Mouse (Mus musculus) gastrocnemius, postnatal 25 days (tissue): ENCODE results near the gene Slc4a4. TPM values are rescaled to one million over a fixed set of nuclear protein-coding genes. Genes with fewer than 3 reads are reported as not detected.

ENCODE experiments used
- DNase-seq: peaks from one replicate; pipeline ENCODE4 v3.0.0; 2022
- total RNA-seq, 2 experiments: library from RNA; stranded (reverse); gene quantifications; 1 replicate in 1 of 2; 2 replicates in 1 of 2; pipeline ENCODE4 v1.2.3; 2021

The Slc4a4 gene
- total RNA-seq, 2 experiments from 2014 or later = 9.7 to 12.3 TPM

GRCm38 (mm10) chr5:88916501-88916971, 29.9 kb downstream of the Slc4a4 start:
- DNase-seq = no peak

- no peak for DNase-seq
These were observed 30.6 kb downstream of the Slc4a4 start for GRCm38 (mm10) chr5:88917221-88917620.

GRCm38 (mm10) chr5:88917630-88918029, 31.0 kb downstream of the Slc4a4 start:
- no peak for DNase-seq

- DNase-seq = no peak
These were observed 31.9 kb downstream of the Slc4a4 start for GRCm38 (mm10) chr5:88918538-88918937.

- DNase-seq = no peak
These were observed 39.0 kb downstream of the Slc4a4 start for GRCm38 (mm10) chr5:88925576-88925975.

- no peak for DNase-seq
These were observed 41.7 kb downstream of the Slc4a4 start for GRCm38 (mm10) chr5:88928201-88928916.

GRCm38 (mm10) chr5:88929392-88930094, 42.9 kb downstream of the Slc4a4 start:
- DNase-seq = peak; percentile 87

- no peak for DNase-seq
These were observed 43.5 kb downstream of the Slc4a4 start for GRCm38 (mm10) chr5:88930129-88930528.

GRCm38 (mm10) chr5:88930611-88931010, 44.0 kb downstream of the Slc4a4 start:
- no peak for DNase-seq

- DNase-seq = no peak
These were observed 44.6 kb downstream of the Slc4a4 start for GRCm38 (mm10) chr5:88931176-88931575.

GRCm38 (mm10) chr5:88933454-88933853, 46.8 kb downstream of the Slc4a4 start:
- DNase-seq = peak; percentile 24

- peak; percentile 29 for DNase-seq
These were observed 47.3 kb downstream of the Slc4a4 start for GRCm38 (mm10) chr5:88933946-88934345.

- no peak for DNase-seq
These were observed 51.6 kb downstream of the Slc4a4 start for GRCm38 (mm10) chr5:88938208-88938607.

GRCm38 (mm10) chr5:88939151-88939550, 52.5 kb downstream of the Slc4a4 start:
- peak; percentile 70 for DNase-seq

- DNase-seq = no peak
These were observed 53.2 kb downstream of the Slc4a4 start for GRCm38 (mm10) chr5:88939782-88940181.

- no peak for DNase-seq
These were observed 55.3 kb downstream of the Slc4a4 start for GRCm38 (mm10) chr5:88941905-88942304.

- peak; percentile 75 for DNase-seq
These were observed 59.2 kb downstream of the Slc4a4 start for GRCm38 (mm10) chr5:88945661-88946339.

- no peak for DNase-seq
These were observed 63.7 kb downstream of the Slc4a4 start for GRCm38 (mm10) chr5:88950337-88950736.

- DNase-seq = no peak
These were observed 66.3 kb downstream of the Slc4a4 start for GRCm38 (mm10) chr5:88952757-88953577.

GRCm38 (mm10) chr5:88957735-88958134, 71.1 kb downstream of the Slc4a4 start:
- no peak for DNase-seq

GRCm38 (mm10) chr5:88958966-88959365, 72.3 kb downstream of the Slc4a4 start:
- DNase-seq = no peak

- DNase-seq = no peak
These were observed 72.8 kb downstream of the Slc4a4 start for GRCm38 (mm10) chr5:88959412-88959811.
